Mouse (Mus musculus): ENCODE results near the gene Olfr658.

The Olfr658 gene

DNA sequence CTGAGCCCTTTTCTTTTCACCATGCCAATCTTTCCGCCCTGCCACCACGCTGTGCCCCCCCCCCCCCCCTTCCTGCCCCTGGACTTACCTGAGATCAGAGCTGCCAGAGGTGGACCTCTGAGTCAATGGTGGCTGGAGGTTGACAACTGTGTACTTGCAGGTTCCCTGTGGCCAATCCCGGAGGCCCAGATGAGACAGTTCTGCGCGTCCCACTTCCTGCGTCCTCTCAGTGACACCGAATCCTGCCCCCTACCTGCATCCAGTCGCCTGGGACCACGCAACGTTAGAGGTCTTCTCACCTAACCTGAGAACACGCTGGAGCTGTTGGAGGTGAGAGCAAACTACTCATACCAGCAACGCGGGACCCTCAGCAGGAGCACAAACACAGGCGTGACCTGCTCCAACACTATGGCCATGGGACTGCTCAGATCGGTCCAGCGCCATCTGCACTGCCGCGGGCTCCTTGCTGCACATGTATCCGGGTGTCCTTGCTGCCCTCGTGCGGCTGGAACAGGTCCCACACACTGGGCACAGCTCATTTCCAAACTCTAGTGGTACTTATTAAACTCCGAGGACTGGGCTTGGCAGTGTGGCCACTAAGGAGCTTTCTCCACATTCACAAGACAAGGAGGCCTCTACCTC lies at the start of gene Olfr658:
Gene Olfr658 (minus strand): TSS at position 465 of the 642 bp plus-strand sequence.
- DNase-seq (ENCODE audit: low spot score): no peak

DNA sequence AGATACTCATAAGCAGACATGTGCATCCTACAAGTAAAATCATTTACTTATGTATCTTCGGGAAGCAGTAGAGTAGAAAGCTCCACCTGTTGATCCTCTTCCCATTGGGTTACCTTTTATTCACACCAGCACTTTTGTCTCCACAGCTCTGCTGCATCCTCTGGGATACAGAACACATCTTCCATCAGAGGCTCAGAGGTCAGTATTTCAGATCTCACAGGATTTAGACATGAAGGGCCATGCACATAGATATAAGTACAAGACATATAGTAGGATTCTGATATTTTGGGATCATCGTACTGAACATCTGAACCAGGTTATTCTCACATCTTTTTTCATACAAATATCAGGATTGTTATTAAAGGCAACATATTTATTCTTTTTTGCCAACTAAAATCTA lies 39.1 kb upstream of the Olfr658 start, which contains the start of gene Olfr661:
Gene Olfr661 (plus strand): TSS at position 301 of the 400 bp plus-strand sequence.
- DNase-seq (ENCODE audit: low spot score): no peak

DNA sequence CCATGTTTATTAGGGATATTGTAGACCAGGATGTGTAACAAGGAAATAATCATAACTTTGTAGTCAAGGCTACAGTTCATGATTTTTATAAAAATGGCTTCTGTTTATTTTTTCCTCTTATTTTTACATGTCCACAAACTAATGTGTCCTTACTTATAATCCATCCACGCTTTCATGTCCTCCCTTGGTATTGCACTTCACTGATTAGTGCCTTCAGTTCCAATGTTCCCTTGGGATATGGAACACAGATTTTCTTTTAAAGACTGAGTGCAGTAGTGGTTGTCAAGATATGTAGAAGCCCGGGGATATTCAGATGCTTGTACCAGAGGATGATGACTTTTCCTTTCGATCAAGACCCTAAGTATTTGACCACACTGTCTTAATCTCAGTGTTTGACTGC lies 19.3 kb upstream of the Olfr658 start, which contains the start of gene Olfr659:
Gene Olfr659 (plus strand): TSS at position 301 of the 400 bp plus-strand sequence.
- DNase-seq (ENCODE audit: low spot score): no peak

DNA sequence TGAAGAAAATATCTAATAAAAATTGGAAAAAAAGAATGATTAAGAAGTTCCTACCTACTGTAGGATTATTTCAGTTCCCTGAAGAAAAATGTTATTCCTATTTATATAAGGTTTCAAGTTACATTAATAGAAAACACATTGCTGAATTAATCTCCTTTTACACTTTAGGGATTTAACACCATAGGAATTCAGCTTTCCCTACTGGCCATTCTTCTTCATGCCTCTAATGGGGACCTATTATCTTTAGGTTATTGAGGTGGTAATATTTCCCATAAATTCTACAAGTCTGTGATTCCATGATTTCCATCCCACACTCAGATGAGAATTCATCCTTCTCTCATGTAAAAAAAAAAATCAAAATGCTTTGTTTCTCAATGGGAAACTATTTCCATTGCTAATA lies 22.6 kb downstream of the Olfr658 start, which contains the start of gene Olfr657:
Gene Olfr657 (plus strand): TSS at position 301 of the 400 bp plus-strand sequence.
- DNase-seq (ENCODE audit: low spot score): no peak

DNA sequence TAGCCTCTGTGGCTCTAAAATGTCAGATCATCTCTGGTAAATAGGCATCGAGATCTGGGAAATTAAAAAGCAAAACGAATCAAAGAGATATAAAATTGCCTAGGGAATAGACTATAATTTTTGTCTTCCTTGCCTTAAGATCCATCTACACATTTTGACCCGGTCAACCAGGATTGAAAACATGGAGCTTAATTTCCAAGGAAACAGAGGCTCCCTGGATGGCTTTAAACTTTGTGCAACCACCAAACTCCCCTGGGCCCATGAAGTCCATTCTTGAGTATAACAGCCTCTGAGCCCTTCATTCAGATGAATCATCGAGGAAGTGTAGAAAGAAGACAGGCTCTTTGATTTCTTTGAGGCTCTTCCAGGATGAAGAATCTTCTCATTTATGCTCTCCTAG lies 33.5 kb downstream of the Olfr658 start, which contains the start of gene Olfr656:
Gene Olfr656 (plus strand): TSS at position 301 of the 400 bp plus-strand sequence.
- DNase-seq (ENCODE audit: low spot score): no peak

DNA sequence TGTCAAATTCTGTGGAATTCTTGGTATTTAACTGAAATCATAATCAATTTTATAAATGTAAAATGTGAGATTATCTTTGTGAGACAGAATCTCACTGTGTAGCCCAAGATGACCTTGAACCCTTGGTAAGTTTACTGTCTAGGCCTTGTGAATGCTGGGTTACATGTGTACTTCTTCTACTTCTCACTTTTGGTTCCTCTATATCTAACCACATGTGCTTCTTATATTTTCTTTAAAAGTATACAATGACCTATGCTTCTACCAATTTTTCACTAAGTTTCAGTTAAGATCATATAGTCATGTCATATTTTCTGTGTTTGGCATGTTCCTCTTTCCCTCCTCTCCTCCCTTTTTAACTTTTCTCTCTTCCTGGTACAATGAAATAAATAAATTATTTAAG lies 42.4 kb downstream of the Olfr658 start:
- no peak for DNase-seq (ENCODE audit: low spot score)

DNA sequence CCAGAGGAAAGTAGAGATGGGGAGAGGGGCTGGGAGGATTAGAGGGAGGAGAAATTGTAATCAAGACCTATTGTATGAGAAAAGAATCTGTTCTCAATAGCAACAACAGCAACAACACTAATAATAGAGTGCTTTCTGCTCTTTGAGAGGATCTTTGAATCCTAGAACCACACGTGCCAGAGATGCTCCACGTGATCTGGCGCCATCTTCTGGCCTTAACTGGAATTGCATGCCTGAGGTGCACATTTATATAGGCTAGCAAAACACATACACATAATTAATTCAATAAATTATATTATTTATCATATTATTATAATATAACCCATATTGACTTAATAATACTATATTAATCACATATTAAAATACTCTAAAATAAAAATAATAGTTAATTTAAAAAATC lies 43.9 kb downstream of the Olfr658 start:
- DNase-seq (ENCODE audit: low spot score): no peak

DNA sequence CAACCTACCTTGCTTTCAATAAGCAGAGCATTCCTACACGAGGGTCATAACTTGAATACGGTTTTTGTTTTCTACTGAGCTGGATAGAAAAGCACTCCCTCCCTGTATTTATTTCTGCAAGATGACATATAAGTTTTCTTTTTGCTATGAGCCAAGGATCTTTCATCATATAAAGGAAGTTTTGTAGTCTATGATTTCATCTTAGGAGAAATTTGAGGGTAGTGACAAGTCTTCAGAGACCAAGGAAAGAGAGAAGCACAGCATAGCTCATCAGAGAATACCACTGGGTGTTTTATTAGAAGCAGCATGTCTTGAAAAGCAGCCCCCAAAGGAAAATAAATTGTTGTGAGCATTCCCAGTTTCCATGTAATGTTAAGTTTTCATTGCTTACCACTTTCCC lies 45.4 kb downstream of the Olfr658 start, which contains the start of gene Olfr655:
Gene Olfr655 (minus strand): TSS at position 101 of the 400 bp plus-strand sequence.
- no peak for DNase-seq (ENCODE audit: low spot score)
